Mouse (Mus musculus): ENCODE measurements around the gene Tmigd3. TPM values are rescaled to one million over a fixed set of nuclear protein-coding genes. Genes with fewer than 3 reads are reported as not detected.

The Tmigd3 gene
- polyA plus RNA-seq, 1 experiment from 2014 or later: 0.41 TPM

- no peak overlapping the region for H3K27ac ChIP-seq (replicated peaks in 1 of 2; ENCODE audit: control insufficient read depth in 1 of 2, insufficient read depth in 1 of 2, low read depth in 2 of 2, low read length in 2 of 2)
- no peak for ATAC-seq (ENCODE audit: insufficient number of reproducible peaks, insufficient read depth, low FRiP score, low read depth)
- H3K4me3 ChIP-seq (ENCODE audit: control insufficient read depth in 1 of 2, insufficient read depth in 1 of 2, low read depth in 1 of 2, low read length in 2 of 2): no peak overlapping the region
- H3K4me2 ChIP-seq (ENCODE audit: low read length): no peak overlapping the region
- no peaks in the 10 kb centered on the region for H3K4me1 ChIP-seq (ENCODE audit: control insufficient read depth in 2 of 2, insufficient read depth in 2 of 2, low read length in 2 of 2)
- no peak overlapping the region for H3K9ac ChIP-seq (ENCODE audit: low read length)
- no peaks in the 10 kb centered on the region for H3K36me3 ChIP-seq (ENCODE audit: control insufficient read depth, insufficient read depth, low read length)
- no peaks in the 10 kb centered on the region for H3K27me3 ChIP-seq (ENCODE audit: control insufficient read depth, insufficient read depth, low read length)
- H3K9me3 ChIP-seq (ENCODE audit: control insufficient read depth, low read length): no peaks in the 10 kb centered on the region
- 80% methylated on average over 7 of the region's 7 CpGs for WGBS
Measured at GRCm38 (mm10) chr3:105927561-105928194, 57.0 kb downstream of the Tmigd3 start.

DNA sequence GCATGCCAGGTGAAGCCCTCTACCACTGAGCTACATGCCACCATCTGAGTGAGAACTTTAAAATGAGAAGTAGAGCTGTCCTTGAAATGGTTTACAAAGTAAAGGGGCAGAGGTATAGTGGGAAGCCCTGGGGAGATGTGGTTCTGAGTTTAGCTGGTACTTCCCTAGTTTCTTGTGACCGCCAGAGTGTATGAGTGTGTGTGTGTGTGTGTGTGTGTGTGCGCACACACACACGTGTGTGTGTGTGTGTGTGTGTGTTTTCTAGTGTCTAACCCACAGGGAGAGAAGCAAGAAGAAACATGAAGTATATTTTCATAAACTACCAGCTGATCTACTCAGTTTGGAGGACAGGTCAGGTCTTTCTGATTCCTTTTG, 57.5 kb downstream of the Tmigd3 start:
- H3K36me3 ChIP-seq (ENCODE audit: control insufficient read depth, insufficient read depth, low read length): no peaks in the 10 kb centered on the region
- H3K4me1 ChIP-seq (ENCODE audit: control insufficient read depth in 2 of 2, insufficient read depth in 2 of 2, low read length in 2 of 2): no peaks in the 10 kb centered on the region
- H3K9ac ChIP-seq (ENCODE audit: low read length): no peak overlapping the region
- H3K27ac ChIP-seq (replicated peaks in 1 of 2; ENCODE audit: control insufficient read depth in 1 of 2, insufficient read depth in 1 of 2, low read depth in 2 of 2, low read length in 2 of 2): no peak overlapping the region
- H3K9me3 ChIP-seq (ENCODE audit: control insufficient read depth, low read length): no peaks in the 10 kb centered on the region
- no peak overlapping the region for H3K4me2 ChIP-seq (ENCODE audit: low read length)
- ATAC-seq (ENCODE audit: insufficient number of reproducible peaks, insufficient read depth, low FRiP score, low read depth): no peak
- no peaks in the 10 kb centered on the region for H3K27me3 ChIP-seq (ENCODE audit: control insufficient read depth, insufficient read depth, low read length)
- no peak overlapping the region for H3K4me3 ChIP-seq (ENCODE audit: control insufficient read depth in 1 of 2, insufficient read depth in 1 of 2, low read depth in 1 of 2, low read length in 2 of 2)
- WGBS: 84% methylated on average over 3 of the region's 3 CpGs

DNA sequence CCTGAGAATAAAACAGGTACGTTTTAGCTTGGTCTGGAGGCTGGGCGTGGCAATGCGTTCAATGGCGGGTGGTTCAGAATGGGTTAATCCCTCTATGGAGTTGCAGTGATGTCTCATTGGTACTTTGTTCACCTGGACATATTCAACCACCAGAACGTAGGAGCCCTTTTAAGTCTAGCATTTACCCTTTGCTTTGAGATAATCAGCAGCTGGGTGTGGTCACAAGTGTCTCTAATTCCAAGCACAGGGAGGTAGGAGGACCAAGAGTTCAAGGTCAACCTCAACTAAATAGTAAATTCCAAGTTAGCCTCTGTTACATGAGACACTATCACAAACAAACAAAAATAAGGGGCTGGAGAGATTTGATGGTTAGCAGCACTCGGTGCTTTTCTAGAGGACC, 58.1 kb downstream of the Tmigd3 start:
- ATAC-seq (ENCODE audit: insufficient number of reproducible peaks, insufficient read depth, low FRiP score, low read depth): no peak
- 76% methylated on average over 6 of the region's 6 CpGs for WGBS
- Histone ChIP-seq H3K27me3 (ENCODE audit: control insufficient read depth, insufficient read depth, low read length) (no peaks in the 10 kb centered on the region), H3K4me1 (ENCODE audit: control insufficient read depth in 2 of 2, insufficient read depth in 2 of 2, low read length in 2 of 2) (no peaks in the 10 kb centered on the region), H3K4me3 (ENCODE audit: control insufficient read depth in 1 of 2, insufficient read depth in 1 of 2, low read depth in 1 of 2, low read length in 2 of 2) (no peak overlapping the region), H3K4me2 (ENCODE audit: low read length) (no peak overlapping the region), H3K9me3 (ENCODE audit: control insufficient read depth, low read length) (no peaks in the 10 kb centered on the region), H3K27ac (replicated peaks in 1 of 2; ENCODE audit: control insufficient read depth in 1 of 2, insufficient read depth in 1 of 2, low read depth in 2 of 2, low read length in 2 of 2) (no peak overlapping the region), H3K36me3 (ENCODE audit: control insufficient read depth, insufficient read depth, low read length) (no peaks in the 10 kb centered on the region), H3K9ac (ENCODE audit: low read length) (no peak overlapping the region)

DNA sequence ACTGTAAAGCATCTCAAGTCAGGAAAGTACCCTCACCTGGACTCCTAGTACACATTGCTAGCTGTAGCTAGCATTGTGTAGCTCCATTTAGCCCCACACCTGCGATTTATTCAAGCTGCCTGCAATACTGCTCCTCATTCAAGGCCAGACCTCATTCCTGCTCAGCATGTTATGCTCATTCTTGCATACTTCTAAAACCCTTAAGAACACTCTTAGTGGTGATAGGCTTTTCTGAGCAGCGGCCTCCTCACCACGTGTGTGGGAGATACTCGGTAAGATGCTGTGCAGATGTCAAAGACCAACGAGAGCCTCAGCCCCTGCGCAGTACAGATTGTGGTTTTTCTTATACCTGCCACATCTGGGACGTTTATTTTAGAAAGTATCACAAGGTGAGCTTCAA, 59.1 kb downstream of the Tmigd3 start:
- no peak overlapping the region for H3K4me2 ChIP-seq (ENCODE audit: low read length)
- peaks cover 2% of the 10 kb centered on the region in 2 experiments; a peak in 3 of 4 replicates for H3K4me1 ChIP-seq (ENCODE audit: control insufficient read depth in 2 of 2, insufficient read depth in 2 of 2, low read length in 2 of 2)
- 69% methylated on average over 7 of the region's 7 CpGs for WGBS
- no peak overlapping the region for H3K27ac ChIP-seq (replicated peaks in 1 of 2; ENCODE audit: control insufficient read depth in 1 of 2, insufficient read depth in 1 of 2, low read depth in 2 of 2, low read length in 2 of 2)
- H3K27me3 ChIP-seq (ENCODE audit: control insufficient read depth, insufficient read depth, low read length): no peaks in the 10 kb centered on the region
- H3K4me3 ChIP-seq (ENCODE audit: control insufficient read depth in 1 of 2, insufficient read depth in 1 of 2, low read depth in 1 of 2, low read length in 2 of 2): no peak overlapping the region
- H3K9ac ChIP-seq (ENCODE audit: low read length): no peak overlapping the region
- ATAC-seq (ENCODE audit: insufficient number of reproducible peaks, insufficient read depth, low FRiP score, low read depth): no peak
- no peaks in the 10 kb centered on the region for H3K9me3 ChIP-seq (ENCODE audit: control insufficient read depth, low read length)
- H3K36me3 ChIP-seq (ENCODE audit: control insufficient read depth, insufficient read depth, low read length): no peaks in the 10 kb centered on the region

DNA sequence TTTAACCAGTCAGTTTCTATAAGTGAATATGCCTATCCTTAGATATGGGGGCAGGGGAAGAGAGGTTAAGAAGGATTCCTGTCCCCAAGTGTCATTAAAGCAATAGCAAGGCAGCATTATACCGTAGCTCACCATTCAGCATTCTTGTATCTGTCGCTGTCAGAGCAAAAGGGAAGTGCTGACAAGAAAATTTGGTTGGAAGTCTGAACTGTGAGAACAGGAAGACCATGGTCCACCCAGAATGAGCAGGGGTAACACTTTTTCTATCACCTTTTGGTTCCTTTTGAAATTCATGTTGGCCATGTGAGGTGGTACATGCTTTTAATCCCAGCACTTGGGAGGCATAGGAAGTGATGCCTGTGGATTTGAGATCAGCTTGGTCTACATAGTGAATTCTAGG, 60.4 kb downstream of the Tmigd3 start:
- Histone ChIP-seq H3K9me3 (ENCODE audit: control insufficient read depth, low read length) (no peaks in the 10 kb centered on the region), H3K4me3 (ENCODE audit: control insufficient read depth in 1 of 2, insufficient read depth in 1 of 2, low read depth in 1 of 2, low read length in 2 of 2) (no peak overlapping the region), H3K27me3 (ENCODE audit: control insufficient read depth, insufficient read depth, low read length) (no peaks in the 10 kb centered on the region), H3K36me3 (ENCODE audit: control insufficient read depth, insufficient read depth, low read length) (no peaks in the 10 kb centered on the region), H3K4me2 (ENCODE audit: low read length) (no peak overlapping the region), H3K9ac (ENCODE audit: low read length) (no peak overlapping the region), H3K4me1 (ENCODE audit: control insufficient read depth in 2 of 2, insufficient read depth in 2 of 2, low read length in 2 of 2) (peaks cover 2 to 8% of the 10 kb centered on the region in 2 experiments; a peak in 3 of 4 replicates), H3K27ac (replicated peaks in 1 of 2; ENCODE audit: control insufficient read depth in 1 of 2, insufficient read depth in 1 of 2, low read depth in 2 of 2, low read length in 2 of 2) (no peak overlapping the region)
- WGBS: 78% methylated on average over 2 of the region's 2 CpGs
- ATAC-seq (ENCODE audit: insufficient number of reproducible peaks, insufficient read depth, low FRiP score, low read depth): no peak

- Histone ChIP-seq H3K9me3 (ENCODE audit: control insufficient read depth, low read length) (no peaks in the 10 kb centered on the region), H3K36me3 (ENCODE audit: control insufficient read depth, insufficient read depth, low read length) (peaks cover 5% of the 10 kb centered on the region; the same call in 1 of the 2 replicates), H3K27me3 (ENCODE audit: control insufficient read depth, insufficient read depth, low read length) (no peaks in the 10 kb centered on the region), H3K4me3 (ENCODE audit: control insufficient read depth in 1 of 2, insufficient read depth in 1 of 2, low read depth in 1 of 2, low read length in 2 of 2) (no peak within 1 kb of the TSS), H3K4me1 (ENCODE audit: control insufficient read depth in 2 of 2, insufficient read depth in 2 of 2, low read length in 2 of 2) (peaks cover 2 to 8% of the 10 kb centered on the region in 2 experiments; a peak in 3 of 4 replicates), H3K9ac (ENCODE audit: low read length) (no peak within 1 kb of the TSS), H3K4me2 (ENCODE audit: low read length) (no peak within 1 kb of the TSS; the same call in 1 of the 2 replicates), H3K27ac (replicated peaks in 1 of 2; ENCODE audit: control insufficient read depth in 1 of 2, insufficient read depth in 1 of 2, low read depth in 2 of 2, low read length in 2 of 2) (peak within 1 kb of the TSS; percentile 39 to 68)
- WGBS: 69% methylated on average over 8 of the region's 8 CpGs
- ATAC-seq (ENCODE audit: insufficient number of reproducible peaks, insufficient read depth, low FRiP score, low read depth): 0 out of 2 replicates have a peak, but pooled peaks have one; percentile 47
Measured at GRCm38 (mm10) chr3:105932240-105933071, 61.8 kb downstream of the Tmigd3 start, which contains the start of gene I830077J02Rik. Gene I830077J02Rik, minus strand, starts transcription at chr3:105932664.

GRCm38 (mm10) chr3:105933926-105934325, 63.2 kb downstream of the Tmigd3 start:
- no peak for ATAC-seq (ENCODE audit: insufficient number of reproducible peaks, insufficient read depth, low FRiP score, low read depth)
- Histone ChIP-seq H3K36me3 (ENCODE audit: control insufficient read depth, insufficient read depth, low read length) (peaks cover 10% of the 10 kb centered on the region), H3K9me3 (ENCODE audit: control insufficient read depth, low read length) (no peaks in the 10 kb centered on the region), H3K27ac (replicated peaks in 1 of 2; ENCODE audit: control insufficient read depth in 1 of 2, insufficient read depth in 1 of 2, low read depth in 2 of 2, low read length in 2 of 2) (no peak overlapping the region), H3K4me2 (ENCODE audit: low read length) (no peak overlapping the region), H3K27me3 (ENCODE audit: control insufficient read depth, insufficient read depth, low read length) (no peaks in the 10 kb centered on the region), H3K4me3 (ENCODE audit: control insufficient read depth in 1 of 2, insufficient read depth in 1 of 2, low read depth in 1 of 2, low read length in 2 of 2) (no peak overlapping the region), H3K4me1 (ENCODE audit: control insufficient read depth in 2 of 2, insufficient read depth in 2 of 2, low read length in 2 of 2) (peaks cover 2 to 8% of the 10 kb centered on the region in 2 experiments; a peak in 3 of 4 replicates), H3K9ac (ENCODE audit: low read length) (no peak overlapping the region)
- 91% methylated on average over 6 of the region's 6 CpGs for WGBS

Data from heart, embryonic 14.5 days (tissue).